ENCODE assay signal across 20 mouse cellular contexts in the genomic region with DNA sequence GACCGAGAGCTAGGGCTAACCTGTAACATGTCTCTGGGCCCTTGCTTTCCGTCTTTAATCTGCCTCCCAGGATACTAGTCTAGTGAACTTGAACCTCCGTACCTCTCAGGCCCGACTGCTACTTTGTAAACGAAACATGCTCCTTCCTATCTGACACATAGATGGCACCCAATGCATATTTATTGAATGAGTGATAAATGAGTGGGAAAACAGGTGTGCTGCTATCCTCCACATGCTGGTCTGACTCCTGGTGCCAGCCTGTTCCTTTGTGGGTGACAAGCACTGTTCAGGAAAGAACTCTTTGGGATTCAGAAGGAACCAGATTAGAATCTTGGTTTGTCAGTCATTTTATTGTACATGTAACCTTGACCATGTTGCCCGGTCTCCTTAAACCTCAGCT.
A peak's percentile ranks its signal among the peaks of the same experiment; 100 is the strongest.
DNase-seq lines count a peak whose midpoint lies in the region; ATAC-seq and TF ChIP-seq lines count a peak whose summit lies in the region.
"Had no signal": no experiment of that assay in that cellular context is flagged by ENCODE, and none has a peak within 500 bp of the region (broad histone marks: within the 10 kb centered on the region; RNA-seq: fewer than 3 reads in every experiment).

No protein-coding gene starts in this region.

- 0 out of 2 replicates have a peak, but pooled peaks have one; percentile 2 for TF ChIP-seq CTCF in heart, postnatal 0 days (IDR thresholded peaks at IDR 0.05; ENCODE audit: low read depth)
- no peak for TF ChIP-seq CTCF in heart, adult 2 months (IDR thresholded peaks at IDR 0.05)
- peak; percentile 13; the same call in 1 of the 2 replicates for TF ChIP-seq CTCF in midbrain, postnatal 0 days (IDR thresholded peaks at IDR 0.05)
- no peak for TF ChIP-seq CTCF in brain, embryonic 14.5 days (IDR thresholded peaks at IDR 0.05; ENCODE audit: borderline replicate concordance, extremely low read depth, insufficient read depth, insufficient read length)

- no peaks in the 10 kb centered on the region for H3K36me3 ChIP-seq in heart, postnatal 0 days (replicated peaks; ENCODE audit: control insufficient read depth, insufficient read depth, low read length)
- H3K36me3 ChIP-seq in heart, adult 2 months (ENCODE audit: control insufficient read depth, insufficient read depth, low read length): no peaks in the 10 kb centered on the region
- H3K36me3 ChIP-seq in midbrain, postnatal 0 days (ENCODE audit: insufficient read depth, low read length): no peaks in the 10 kb centered on the region
- H3K36me3 ChIP-seq in midbrain, embryonic 16.5 days (ENCODE audit: control insufficient read depth, insufficient read depth, low read length): no peaks in the 10 kb centered on the region
- H3K36me3 ChIP-seq: kidney, embryonic 15.5 days; midbrain, embryonic 12.5 days had no signal

- no peak for DNase-seq in heart, postnatal 0 days (ENCODE audit: low spot score)
- DNase-seq in heart, adult 2 months: no peak
- DNase-seq in midbrain, postnatal 0 days (ENCODE audit: low spot score): no peak
- DNase-seq in brain, embryonic 14.5 days (ENCODE audit: low read depth): peak; percentile 78
- peak; percentile 50 for DNase-seq in naive thymus-derived CD4-positive, alpha-beta T cell, adult 2 months (ENCODE audit: low read depth)
- no peak for DNase-seq in kidney, postnatal 4 days
- DNase-seq: adrenal gland, postnatal 36 days; cerebellum, adult 18-20 months; cerebellum, postnatal 25 days; embryo, embryonic 11 days; heart, adult 11 months; heart, postnatal 4 days; left cerebral cortex, postnatal 4 days; liver; right cerebral cortex, postnatal 25 days had no signal

- H3K9ac ChIP-seq in heart, postnatal 0 days (replicated peaks; ENCODE audit: low read depth, low read length): no peak overlapping the region
- H3K9ac ChIP-seq in heart, adult 2 months (ENCODE audit: low read depth, low read length): no peak overlapping the region
- H3K9ac ChIP-seq in midbrain, postnatal 0 days (replicated peaks; ENCODE audit: low read length, poor library complexity, severe bottlenecking): no peak overlapping the region
- H3K9ac ChIP-seq in midbrain, embryonic 16.5 days (ENCODE audit: low read depth, low read length): no peak overlapping the region
- H3K9ac ChIP-seq: kidney, embryonic 15.5 days; midbrain, embryonic 12.5 days had no signal

- no peak overlapping the region for H3K4me3 ChIP-seq in heart, postnatal 0 days (ENCODE audit: low read depth, low read length)
- no peak overlapping the region for H3K4me3 ChIP-seq in heart, adult 2 months
- H3K4me3 ChIP-seq in midbrain, postnatal 0 days (ENCODE audit: low read depth, low read length): no peak overlapping the region
- H3K4me3 ChIP-seq in midbrain, embryonic 16.5 days (ENCODE audit: low read depth, low read length): no peak overlapping the region
- H3K4me3 ChIP-seq: kidney, embryonic 15.5 days; midbrain, embryonic 12.5 days had no signal

- no peak overlapping the region for H3K4me2 ChIP-seq in heart, postnatal 0 days (ENCODE audit: low read depth, low read length)
- H3K4me2 ChIP-seq in midbrain, postnatal 0 days (ENCODE audit: low read depth, low read length, poor library complexity, severe bottlenecking): no peak overlapping the region
- no peak overlapping the region for H3K4me2 ChIP-seq in midbrain, embryonic 16.5 days (ENCODE audit: low read length)
- H3K4me2 ChIP-seq: kidney, embryonic 15.5 days; midbrain, embryonic 12.5 days had no signal

- TF ChIP-seq EP300 in heart, postnatal 0 days (IDR thresholded peaks at IDR 0.05; ENCODE audit: low read depth): no peak
- TF ChIP-seq EP300 in heart, adult 2 months (IDR thresholded peaks at IDR 0.05; ENCODE audit: insufficient read depth, low read depth, low read length): no peak

- H3K27ac ChIP-seq in heart, postnatal 0 days (ENCODE audit: low read depth): no peak overlapping the region
- no peak overlapping the region for H3K27ac ChIP-seq in heart, adult 2 months
- no peak overlapping the region for H3K27ac ChIP-seq in midbrain, postnatal 0 days (ENCODE audit: low read depth, low read length)
- no peak overlapping the region for H3K27ac ChIP-seq in midbrain, embryonic 16.5 days (ENCODE audit: low read length)
- H3K27ac ChIP-seq: kidney, embryonic 15.5 days; midbrain, embryonic 12.5 days had no signal

- intact Hi-C loops in heart, adult 2 months (cut with DNase I): no loop called here

- no peak for TF ChIP-seq POLR2A in heart, adult 2 months (IDR thresholded peaks at IDR 0.05; ENCODE audit: insufficient read depth, low read depth, low read length)
- no peak for TF ChIP-seq POLR2A in brain, embryonic 14.5 days (IDR thresholded peaks at IDR 0.05; ENCODE audit: borderline replicate concordance, extremely low read depth, insufficient read depth, insufficient read length, poor library complexity, severe bottlenecking)

- H3K27me3 ChIP-seq in heart, postnatal 0 days (ENCODE audit: control insufficient read depth, insufficient read depth, low read length): no peaks in the 10 kb centered on the region
- no peaks in the 10 kb centered on the region for H3K27me3 ChIP-seq in heart, adult 2 months (ENCODE audit: control insufficient read depth, insufficient read depth, low read length)
- no peaks in the 10 kb centered on the region for H3K27me3 ChIP-seq in midbrain, postnatal 0 days (ENCODE audit: insufficient read depth, low read length)
- no peaks in the 10 kb centered on the region for H3K27me3 ChIP-seq in midbrain, embryonic 16.5 days (ENCODE audit: control insufficient read depth, insufficient read depth, low read depth, low read length)
- H3K27me3 ChIP-seq: kidney, embryonic 15.5 days; midbrain, embryonic 12.5 days had no signal

- no peaks in the 10 kb centered on the region for H3K4me1 ChIP-seq in heart, postnatal 0 days (ENCODE audit: control insufficient read depth, insufficient read depth)
- H3K4me1 ChIP-seq in heart, adult 2 months (ENCODE audit: control insufficient read depth, insufficient read depth, low read length): peaks cover 2% of the 10 kb centered on the region; the same call in 1 of the 2 replicates
- H3K4me1 ChIP-seq in midbrain, postnatal 0 days (ENCODE audit: insufficient read depth, low read length): no peaks in the 10 kb centered on the region
- peaks cover 5% of the 10 kb centered on the region; the same call in 1 of the 2 replicates for H3K4me1 ChIP-seq in midbrain, embryonic 16.5 days (ENCODE audit: control insufficient read depth, insufficient read depth, low read length)
- H3K4me1 ChIP-seq: kidney, embryonic 15.5 days had no signal

- WGBS in heart, postnatal 0 days: 81% methylated on average over 6 of the region's 6 CpGs
- 85% methylated on average over 6 of the region's 6 CpGs for WGBS in heart, adult 2 months
- WGBS in midbrain, postnatal 0 days: 80% methylated on average over 6 of the region's 6 CpGs
- WGBS in midbrain, embryonic 16.5 days: 84% methylated on average over 6 of the region's 6 CpGs

- no peaks in the 10 kb centered on the region for H3K9me3 ChIP-seq in heart, postnatal 0 days (replicated peaks; ENCODE audit: control insufficient read depth, low read length)
- H3K9me3 ChIP-seq in midbrain, postnatal 0 days (ENCODE audit: low read length): no peaks in the 10 kb centered on the region
- H3K9me3 ChIP-seq in midbrain, embryonic 16.5 days (replicated peaks; ENCODE audit: control insufficient read depth, low read length, poor library complexity, severe bottlenecking): no peaks in the 10 kb centered on the region
- H3K9me3 ChIP-seq: kidney, embryonic 15.5 days; midbrain, embryonic 12.5 days had no signal

- H3K79me2 ChIP-seq in heart, adult 2 months (replicated peaks; ENCODE audit: control insufficient read depth, insufficient read depth, low read length): no peaks in the 10 kb centered on the region

- ATAC-seq in heart, postnatal 0 days (ENCODE audit: insufficient read depth, low read depth): no peak
- ATAC-seq in midbrain, postnatal 0 days (ENCODE audit: low FRiP score): no peak
- no peak for ATAC-seq in midbrain, embryonic 16.5 days
- ATAC-seq in inflammation-experienced regulatory T-cells, adult 6 months: no peak
- ATAC-seq: lung, postnatal 0 days had no signal

Comparison
In these comparisons a context has a peak if more than half of its experiments do, and no peak if none do; other contexts are left out.
1. CTCF ChIP-seq: peak in heart, postnatal 0 days (single experiment) and midbrain, postnatal 0 days (single experiment); none in heart, adult 2 months (single experiment) and brain, embryonic 14.5 days (single experiment).
2. DNase-seq: peak in brain, embryonic 14.5 days (single experiment) and naive thymus-derived CD4-positive, alpha-beta T cell, adult 2 months (single experiment); none in heart, postnatal 0 days (single experiment), heart, adult 2 months (0 of 2), midbrain, postnatal 0 days (single experiment) and kidney, postnatal 4 days (0 of 2).